Mouse (Mus musculus): ENCODE measurements at regions not wholly inside any gene's neighbourhood (a gene's known extent, or its start where the extent isn't known, plus 50 kb on each side); places are given as distances from the start of the nearest gene placed in this dataset.

DNA sequence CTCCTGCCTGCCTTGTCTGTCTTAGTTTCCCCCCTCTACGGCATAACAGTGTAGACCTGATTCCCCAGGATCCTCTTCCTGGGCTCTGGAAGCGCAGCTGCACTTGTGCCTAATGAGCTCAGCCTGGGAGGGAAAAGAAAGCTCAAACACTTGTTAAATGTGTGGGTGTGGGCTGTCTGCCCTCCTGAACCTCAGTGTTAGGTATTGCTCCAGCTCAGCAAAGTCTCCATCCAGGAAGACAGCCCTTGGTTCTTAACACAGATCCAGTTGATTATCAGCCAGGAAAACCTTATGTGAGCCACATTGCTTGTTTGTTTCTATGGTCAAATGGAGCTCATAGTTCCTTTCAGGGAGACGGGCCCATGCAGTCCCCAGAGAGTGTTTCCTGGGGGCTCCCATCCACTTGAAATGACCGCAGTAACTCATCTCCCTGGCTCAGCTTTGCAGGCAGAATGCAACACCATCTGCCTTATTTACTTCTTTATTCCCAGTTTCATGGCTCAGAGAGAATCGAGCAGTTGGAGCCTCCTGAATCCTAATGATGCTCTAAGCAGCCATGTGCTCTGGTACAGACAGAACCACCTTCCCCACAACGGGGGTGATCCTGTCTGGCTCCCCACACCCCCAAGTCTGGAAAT lies 88.4 kb upstream of the Ywhaq start:
- no peak for TF ChIP-seq MAX (IDR thresholded peaks at IDR 0.05)
- TF ChIP-seq CTCF (IDR thresholded peaks at IDR 0.05; ENCODE audit: control insufficient read depth, insufficient read depth, insufficient read length) = no peak
- TF ChIP-seq USF1 (IDR thresholded peaks at IDR 0.05; ENCODE audit: low read depth) = no peak
- TF ChIP-seq CEBPB (IDR thresholded peaks at IDR 0.05; ENCODE audit: low read depth) = no peak
- no peak for TF ChIP-seq MYOG (IDR thresholded peaks at IDR 0.05; ENCODE audit: control insufficient read depth, extremely low read depth, insufficient read length)
- TF ChIP-seq FOSL1 (IDR thresholded peaks at IDR 0.05; ENCODE audit: insufficient read depth, low read length, poor library complexity, severe bottlenecking) = no peak

Data from C2C12 (cell line).